Mouse (Mus musculus): ENCODE measurements around the gene Crybg2. TPM values are rescaled to one million over a fixed set of nuclear protein-coding genes. Genes with fewer than 3 reads are reported as not detected.
A peak's percentile ranks its signal among the peaks of the same experiment; 100 is the strongest.

Gene Crybg2
- total and polyA plus RNA-seq, 3 experiments: 0.46 to 0.60 TPM; not detected in 1

- no peak overlapping the region for H3K4me3 ChIP-seq (ENCODE audit: low read depth, low read length)
- ATAC-seq (ENCODE audit: extremely low read depth, insufficient number of reproducible peaks, low FRiP score, poor library complexity, severe bottlenecking) (no peak), DNase-seq (ENCODE audit: low spot score) (no peak)
- no peaks in the 10 kb centered on the region for H3K9me3 ChIP-seq (replicated peaks)
- H3K36me3 ChIP-seq (replicated peaks): no peaks in the 10 kb centered on the region
- peaks cover 58% of the 10 kb centered on the region for H3K4me1 ChIP-seq (ENCODE audit: insufficient read depth, low read depth, low read length)
- H3K27me3 ChIP-seq (ENCODE audit: insufficient read depth, low read length): peaks cover 16% of the 10 kb centered on the region; the same call in 1 of the 2 replicates
- TF ChIP-seq GATA2 (IDR thresholded peaks at IDR 0.05; ENCODE audit: borderline replicate concordance, low read depth, low read length) (no peak), POLR2AphosphoS5 (IDR thresholded peaks at IDR 0.05; ENCODE audit: insufficient replicate concordance, low read depth, low read length) (no peak), GATA1 (IDR thresholded peaks at IDR 0.05; ENCODE audit: borderline replicate concordance, low read length) (no peak), CTCF (IDR thresholded peaks at IDR 0.05; ENCODE audit: low read depth, low read length) (no peak), TAL1 (conservative IDR thresholded peaks at IDR 0.05; ENCODE audit: low read depth, low read length) (no peak)
Measured at GRCm38 (mm10) chr4:134097015-134097608, 36.5 kb downstream of the Crybg2 start.

DNA sequence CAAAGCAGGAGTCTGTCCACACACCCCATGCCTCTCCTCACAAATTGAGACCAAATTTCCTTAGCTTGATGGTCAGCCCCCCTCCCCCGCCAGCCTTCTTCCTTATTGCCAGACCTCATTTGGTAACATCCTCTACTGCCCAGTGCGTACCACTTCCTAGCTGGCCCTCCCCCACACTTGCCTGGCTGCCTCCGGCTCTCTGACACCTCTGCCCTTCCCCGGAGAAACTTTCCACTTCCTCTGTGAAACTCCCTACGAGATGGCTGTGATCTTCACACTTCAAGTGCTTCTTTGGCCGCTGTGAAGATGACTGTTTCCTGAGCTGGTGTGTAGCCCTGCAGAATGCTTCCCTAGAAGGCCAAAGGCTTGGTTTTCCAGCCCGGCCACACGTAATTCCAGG lies 38.0 kb downstream of the Crybg2 start:
- Histone ChIP-seq H3K4me1 (ENCODE audit: insufficient read depth, low read depth, low read length) (peaks cover 53% of the 10 kb centered on the region), H3K36me3 (replicated peaks) (no peaks in the 10 kb centered on the region), H3K4me3 (ENCODE audit: low read depth, low read length) (no peak overlapping the region), H3K27me3 (ENCODE audit: insufficient read depth, low read length) (peaks cover 8% of the 10 kb centered on the region; the same call in 1 of the 2 replicates), H3K9me3 (replicated peaks) (no peaks in the 10 kb centered on the region)
- ATAC-seq (ENCODE audit: extremely low read depth, insufficient number of reproducible peaks, low FRiP score, poor library complexity, severe bottlenecking) (no peak), DNase-seq (ENCODE audit: low spot score) (no peak)
- TF ChIP-seq GATA1 (IDR thresholded peaks at IDR 0.05; ENCODE audit: borderline replicate concordance, low read length) (no peak), CTCF (IDR thresholded peaks at IDR 0.05; ENCODE audit: low read depth, low read length) (no peak), POLR2AphosphoS5 (IDR thresholded peaks at IDR 0.05; ENCODE audit: insufficient replicate concordance, low read depth, low read length) (no peak), GATA2 (IDR thresholded peaks at IDR 0.05; ENCODE audit: borderline replicate concordance, low read depth, low read length) (no peak), TAL1 (conservative IDR thresholded peaks at IDR 0.05; ENCODE audit: low read depth, low read length) (no peak)

- H3K4me3 ChIP-seq (ENCODE audit: low read depth, low read length): no peak overlapping the region
- TF ChIP-seq POLR2AphosphoS5 (IDR thresholded peaks at IDR 0.05; ENCODE audit: insufficient replicate concordance, low read depth, low read length): no peak
- no peak for TF ChIP-seq TAL1 (conservative IDR thresholded peaks at IDR 0.05; ENCODE audit: low read depth, low read length)
- TF ChIP-seq GATA2 (IDR thresholded peaks at IDR 0.05; ENCODE audit: borderline replicate concordance, low read depth, low read length): no peak
- no peak for TF ChIP-seq CTCF (IDR thresholded peaks at IDR 0.05; ENCODE audit: low read depth, low read length)
- TF ChIP-seq GATA1 (IDR thresholded peaks at IDR 0.05; ENCODE audit: borderline replicate concordance, low read length): no peak
- ATAC-seq (ENCODE audit: extremely low read depth, insufficient number of reproducible peaks, low FRiP score, poor library complexity, severe bottlenecking): no peak
- H3K27me3 ChIP-seq (ENCODE audit: insufficient read depth, low read length): 0 out of 2 replicates have a peak, but pooled peaks cover 3% of the 10 kb centered on the region
- no peaks in the 10 kb centered on the region for H3K9me3 ChIP-seq (replicated peaks)
- H3K36me3 ChIP-seq (replicated peaks): peaks cover 4% of the 10 kb centered on the region
- peaks cover 52% of the 10 kb centered on the region for H3K4me1 ChIP-seq (ENCODE audit: insufficient read depth, low read depth, low read length)
- no peak for DNase-seq (ENCODE audit: low spot score)
Measured at GRCm38 (mm10) chr4:134100245-134100644, 39.6 kb downstream of the Crybg2 start.

DNA sequence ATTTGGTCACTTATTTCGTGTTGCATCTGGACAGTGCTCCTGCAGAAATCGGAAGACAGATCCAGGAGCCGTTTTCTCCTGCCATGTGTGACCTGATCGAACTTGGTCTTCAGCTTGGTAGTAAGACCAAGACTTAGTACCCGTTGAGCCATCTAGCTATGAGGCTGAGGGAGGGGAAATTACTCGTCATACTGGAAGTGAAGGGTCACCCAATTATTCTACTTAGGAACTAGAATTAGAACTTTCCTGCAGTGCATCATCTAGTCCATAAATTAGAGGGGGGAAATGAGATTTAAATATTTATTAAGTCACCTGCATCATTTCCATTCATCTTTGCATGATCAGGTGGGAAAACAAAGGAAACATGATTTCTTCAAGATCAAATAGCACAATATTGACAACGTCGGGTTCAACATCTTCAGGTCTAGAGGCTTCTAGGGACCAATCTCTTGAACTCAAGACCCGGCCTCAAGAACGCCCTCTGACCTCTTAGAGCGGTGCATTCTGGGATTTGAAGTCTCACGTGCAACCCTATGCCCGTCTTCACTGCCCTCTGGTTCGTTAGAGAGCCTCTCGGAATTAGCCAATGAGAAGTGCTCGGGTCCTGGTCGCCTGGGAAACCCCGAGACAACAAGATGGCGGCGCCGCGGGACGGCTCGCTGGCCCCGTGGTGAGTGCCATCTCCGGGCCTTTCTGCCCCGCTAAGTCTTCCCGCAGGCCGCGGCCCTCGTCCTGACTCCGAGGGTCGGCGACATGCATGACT lies 41.5 kb downstream of the Crybg2 start, which contains the start of gene Ubxn11:
Ubxn11 (plus strand) TSS at position 592 of the 763 bp plus-strand sequence.
- peaks cover 56% of the 10 kb centered on the region for H3K4me1 ChIP-seq (ENCODE audit: insufficient read depth, low read depth, low read length)
- H3K27me3 ChIP-seq (ENCODE audit: insufficient read depth, low read length): 0 out of 2 replicates have a peak, but pooled peaks cover 3% of the 10 kb centered on the region
- H3K4me3 ChIP-seq (ENCODE audit: low read depth, low read length): peak within 1 kb of the TSS; percentile 93
- no peaks in the 10 kb centered on the region for H3K9me3 ChIP-seq (replicated peaks)
- peak; percentile 93 for DNase-seq (ENCODE audit: low spot score)
- TF ChIP-seq CTCF (IDR thresholded peaks at IDR 0.05; ENCODE audit: low read depth, low read length) (no peak), GATA1 (IDR thresholded peaks at IDR 0.05; ENCODE audit: borderline replicate concordance, low read length) (no peak), TAL1 (conservative IDR thresholded peaks at IDR 0.05; ENCODE audit: low read depth, low read length) (no peak), POLR2AphosphoS5 (IDR thresholded peaks at IDR 0.05; ENCODE audit: insufficient replicate concordance, low read depth, low read length) (no peak), GATA2 (IDR thresholded peaks at IDR 0.05; ENCODE audit: borderline replicate concordance, low read depth, low read length) (no peak)
- peaks cover 5% of the 10 kb centered on the region for H3K36me3 ChIP-seq (replicated peaks)
- ATAC-seq (ENCODE audit: extremely low read depth, insufficient number of reproducible peaks, low FRiP score, poor library complexity, severe bottlenecking): peak; percentile 76

DNA sequence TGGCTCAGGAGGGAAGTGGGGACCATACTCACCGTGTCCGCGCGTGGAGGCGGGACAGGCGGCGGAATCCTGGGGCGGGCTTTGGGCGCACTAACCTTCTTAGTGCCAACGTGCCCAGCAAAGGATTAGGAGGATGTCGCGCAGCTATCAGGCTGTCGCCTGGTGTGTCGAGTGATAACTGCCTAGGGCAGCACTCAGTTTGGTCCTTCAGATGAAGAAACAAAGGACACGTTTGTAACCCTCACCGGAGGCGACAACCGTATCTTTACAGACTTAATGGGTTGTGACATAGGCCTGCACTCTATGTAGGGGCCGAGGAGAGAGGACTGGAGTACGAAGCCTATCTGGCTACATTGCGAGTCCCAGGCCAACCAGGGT lies 42.1 kb downstream of the Crybg2 start:
- H3K36me3 ChIP-seq (replicated peaks): peaks cover 7% of the 10 kb centered on the region
- no peaks in the 10 kb centered on the region for H3K9me3 ChIP-seq (replicated peaks)
- no peak for ATAC-seq (ENCODE audit: extremely low read depth, insufficient number of reproducible peaks, low FRiP score, poor library complexity, severe bottlenecking)
- H3K4me3 ChIP-seq (ENCODE audit: low read depth, low read length): peak overlapping the region; percentile 93
- H3K27me3 ChIP-seq (ENCODE audit: insufficient read depth, low read length): 0 out of 2 replicates have a peak, but pooled peaks cover 3% of the 10 kb centered on the region
- no peak for DNase-seq (ENCODE audit: low spot score)
- TF ChIP-seq CTCF (IDR thresholded peaks at IDR 0.05; ENCODE audit: low read depth, low read length) (no peak), POLR2AphosphoS5 (IDR thresholded peaks at IDR 0.05; ENCODE audit: insufficient replicate concordance, low read depth, low read length) (no peak), GATA2 (IDR thresholded peaks at IDR 0.05; ENCODE audit: borderline replicate concordance, low read depth, low read length) (no peak), TAL1 (conservative IDR thresholded peaks at IDR 0.05; ENCODE audit: low read depth, low read length) (no peak), GATA1 (IDR thresholded peaks at IDR 0.05; ENCODE audit: borderline replicate concordance, low read length) (no peak)
- H3K4me1 ChIP-seq (ENCODE audit: insufficient read depth, low read depth, low read length): peaks cover 58% of the 10 kb centered on the region

DNA sequence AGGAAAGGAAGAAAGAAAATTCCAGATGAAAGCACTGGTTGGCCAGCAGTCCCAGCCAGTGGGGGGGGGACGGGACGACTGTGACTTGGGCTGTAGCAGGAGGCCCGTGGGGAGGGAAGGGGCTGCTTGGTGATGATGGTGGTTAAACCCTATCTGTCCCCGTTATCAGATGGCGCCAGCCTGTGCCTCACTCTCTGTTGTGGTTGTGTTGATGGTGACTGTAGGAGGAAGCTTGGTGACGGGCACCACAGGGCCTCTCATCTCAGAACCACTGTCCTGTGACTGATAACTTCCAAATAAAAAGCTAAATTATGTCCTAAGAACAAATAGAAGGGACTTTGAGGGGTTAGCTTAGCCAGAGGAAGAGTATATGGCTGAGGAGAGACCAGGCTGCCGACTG lies 45.5 kb downstream of the Crybg2 start:
- no peaks in the 10 kb centered on the region for H3K9me3 ChIP-seq (replicated peaks)
- H3K27me3 ChIP-seq (ENCODE audit: insufficient read depth, low read length): no peaks in the 10 kb centered on the region
- peaks cover 74% of the 10 kb centered on the region for H3K4me1 ChIP-seq (ENCODE audit: insufficient read depth, low read depth, low read length)
- peak overlapping the region; percentile 62; the same call in 1 of the 2 replicates for H3K4me3 ChIP-seq (ENCODE audit: low read depth, low read length)
- H3K36me3 ChIP-seq (replicated peaks): peaks cover 36% of the 10 kb centered on the region
- ATAC-seq (ENCODE audit: extremely low read depth, insufficient number of reproducible peaks, low FRiP score, poor library complexity, severe bottlenecking): peak; percentile 89
- TF ChIP-seq TAL1 (conservative IDR thresholded peaks at IDR 0.05; ENCODE audit: low read depth, low read length) (peak; percentile 91), POLR2AphosphoS5 (IDR thresholded peaks at IDR 0.05; ENCODE audit: insufficient replicate concordance, low read depth, low read length) (no peak), GATA2 (IDR thresholded peaks at IDR 0.05; ENCODE audit: borderline replicate concordance, low read depth, low read length) (peak; percentile 44; the same call in 1 of the 2 replicates)
- peak; percentile 83 for DNase-seq (ENCODE audit: low spot score)
